Mouse (Mus musculus) T-helper 2 cell (primary cell): ENCODE measurements around the gene Nbeal2.

ENCODE experiments used
- in situ Hi-C: fragments of 300-600 bp; cut with MboI, MseI; formaldehyde crosslinking; loops from one replicate; pipeline ENCODE4 v1.15.1; 2025; ENCODE audit warnings: high pct_unique_total_duplicates

The Nbeal2 gene

GRCm38 (mm10) chr9:110617081-110617480 lies 36.9 kb downstream of the Nbeal2 start:
- in situ Hi-C loops = no loop called here

GRCm38 (mm10) chr9:110611471-110611870 lies 42.5 kb downstream of the Nbeal2 start:
- in situ Hi-C loops = no loop called here

GRCm38 (mm10) chr9:110583521-110583920 lies 70.4 kb downstream of the Nbeal2 start:
- in situ Hi-C loops = no loop called here

- in situ Hi-C loops = no loop called here
Measured at GRCm38 (mm10) chr9:110582161-110582560, 71.8 kb downstream of the Nbeal2 start.
